Mouse (Mus musculus): Measurements from ENCODE around the gene Srrm4. TPM values are rescaled to one million over a fixed set of nuclear protein-coding genes. Genes with fewer than 3 reads are reported as not detected.

The Srrm4 gene
- 1 to 10 TPM in 1 of 2 experiments, under 1 TPM in 1; 0.89 to 1.3 TPM for total RNA-seq (2021)
- long read RNA-seq, experiment 1, full-length matches to known transcripts: 1 of 1 reads
- long read RNA-seq, experiment 1, partial matches to known transcripts: 0 of 1 reads
- long read RNA-seq, experiment 1, other reads (novel, unspliced or antisense): 0 of 1 reads
- long read RNA-seq, experiment 2: 0 reads

DNA sequence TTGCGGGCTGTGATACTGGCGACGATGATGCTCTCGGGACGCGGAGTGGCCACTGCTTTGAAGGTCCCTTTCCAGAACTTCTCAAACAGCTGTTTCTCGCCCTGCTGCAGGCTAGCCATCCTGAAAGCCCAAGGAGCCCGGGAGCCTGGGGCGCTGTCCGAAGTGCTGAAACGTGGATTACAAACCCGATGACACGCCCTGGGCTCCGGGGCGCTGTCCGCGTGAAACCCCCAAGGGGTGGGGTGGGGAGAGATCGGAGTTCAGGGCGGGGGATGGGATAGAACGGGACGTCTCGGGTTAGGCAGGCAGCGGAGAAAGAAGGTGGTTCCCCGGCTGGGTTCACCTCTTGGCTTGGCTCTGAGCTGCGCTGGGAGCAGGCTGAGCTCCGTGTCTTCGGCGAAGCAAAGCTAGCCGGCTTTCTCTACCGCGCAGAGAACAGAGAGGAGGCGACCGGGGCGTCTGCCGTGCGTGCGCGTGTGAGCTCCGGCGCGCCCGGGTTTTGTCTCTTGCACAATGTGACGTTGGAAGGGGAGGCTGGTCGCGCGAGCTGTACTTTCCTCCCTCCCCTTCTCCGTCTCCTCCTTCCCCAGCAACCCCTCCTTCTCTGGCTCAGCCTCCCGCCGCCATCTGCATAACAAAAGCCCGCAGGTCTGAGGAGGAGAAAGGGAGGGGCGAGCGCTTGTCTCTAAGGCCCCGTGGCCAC lies at the start of gene Srrm4:
Gene Srrm4 (minus strand): TSS at position 472 of the 703 bp plus-strand sequence.
- peak; percentile 69 to 70 for DNase-seq (ENCODE audit: low spot score in 2 of 2)

DNA sequence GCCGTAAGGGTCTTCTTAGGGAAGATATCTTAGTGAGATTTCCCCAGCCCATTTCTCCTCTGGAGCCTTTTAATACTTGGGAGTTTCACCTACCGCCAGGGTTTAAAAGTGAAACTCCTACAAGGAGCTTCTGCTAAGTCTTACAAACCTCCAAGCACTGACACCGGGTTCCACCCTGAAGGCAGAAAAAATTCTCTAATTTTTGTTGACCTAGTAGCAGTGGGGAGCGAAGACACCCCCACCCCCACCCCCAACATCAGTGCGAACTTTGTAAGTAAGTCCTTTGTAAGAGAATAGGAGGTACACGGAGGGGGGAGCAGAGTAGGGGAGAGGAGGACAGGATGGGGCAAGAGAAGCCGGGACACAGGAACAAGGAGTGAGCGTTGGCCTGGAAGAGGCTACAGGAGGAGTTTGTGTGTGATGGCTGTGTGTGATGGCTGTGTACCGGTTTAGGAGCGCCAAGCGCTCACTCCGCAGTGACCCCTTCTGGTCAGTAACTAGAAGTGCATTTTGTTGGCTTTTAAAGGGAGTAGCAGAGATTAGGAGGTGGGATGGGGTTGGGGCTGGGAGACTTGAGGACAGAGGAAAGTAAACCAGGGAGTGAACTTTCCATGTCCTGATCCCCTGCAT lies 1.3 kb upstream of the Srrm4 start:
- peak in 1 of 2 experiments; percentile 12 for DNase-seq (ENCODE audit: low spot score in 2 of 2)

DNA sequence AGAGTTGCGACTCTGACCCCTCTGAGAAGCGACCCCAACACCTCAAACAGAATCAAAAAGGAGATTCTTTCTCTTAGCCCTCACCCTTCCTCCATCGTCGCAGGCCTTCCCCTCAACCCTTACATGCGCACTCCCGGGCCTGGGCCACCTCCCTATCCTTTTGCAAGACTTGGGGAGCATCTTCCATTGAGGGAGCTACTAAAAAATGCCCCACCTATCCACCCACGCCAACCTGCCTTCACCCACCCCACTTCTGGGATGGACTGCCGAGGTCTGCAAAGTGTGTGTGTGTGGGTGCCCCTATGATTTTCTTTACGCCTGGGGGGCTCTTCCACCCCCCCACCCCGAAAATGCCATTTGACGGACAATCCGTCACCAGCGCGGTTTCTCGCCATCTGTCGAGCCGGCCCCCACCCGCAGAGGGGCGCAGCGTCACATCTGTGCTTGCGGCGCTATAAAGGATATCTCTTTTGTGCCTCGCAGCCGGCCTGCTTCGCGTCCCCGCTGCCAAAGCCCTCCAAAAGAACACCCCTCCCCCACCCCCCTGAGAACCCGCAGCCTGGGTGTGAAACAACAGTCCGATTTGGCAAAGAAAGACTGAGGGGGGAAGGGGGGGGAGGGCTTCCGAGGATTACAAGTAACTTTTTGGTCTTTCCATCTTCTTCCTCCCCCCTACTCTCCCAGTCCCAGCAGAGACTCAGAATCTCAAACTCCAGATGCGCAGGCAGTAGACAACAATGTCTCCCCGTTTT lies 608 bp upstream of the Srrm4 start:
- no peak for DNase-seq (ENCODE audit: low spot score in 2 of 2)

DNA sequence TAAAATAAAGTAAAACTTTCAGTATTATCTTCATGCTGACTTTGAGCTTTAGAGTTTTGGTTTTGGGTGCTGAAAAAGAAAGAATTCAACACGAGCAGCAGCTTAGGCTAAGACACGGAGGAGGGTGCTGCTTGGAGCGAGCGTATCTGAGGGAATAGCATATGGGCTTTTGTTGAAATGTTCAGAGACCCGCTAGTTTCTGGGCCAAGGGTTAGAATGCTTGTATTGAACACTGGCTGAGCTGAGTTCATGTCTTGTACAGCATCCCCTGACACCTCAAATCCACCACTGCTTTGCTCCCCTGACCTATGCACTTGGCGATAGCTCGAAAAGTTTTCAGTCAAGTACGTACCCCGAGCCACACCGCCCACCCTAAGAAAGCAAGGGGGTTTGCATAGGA lies 919 bp downstream of the Srrm4 start:
- DNase-seq (ENCODE audit: low spot score in 2 of 2): no peak

DNA sequence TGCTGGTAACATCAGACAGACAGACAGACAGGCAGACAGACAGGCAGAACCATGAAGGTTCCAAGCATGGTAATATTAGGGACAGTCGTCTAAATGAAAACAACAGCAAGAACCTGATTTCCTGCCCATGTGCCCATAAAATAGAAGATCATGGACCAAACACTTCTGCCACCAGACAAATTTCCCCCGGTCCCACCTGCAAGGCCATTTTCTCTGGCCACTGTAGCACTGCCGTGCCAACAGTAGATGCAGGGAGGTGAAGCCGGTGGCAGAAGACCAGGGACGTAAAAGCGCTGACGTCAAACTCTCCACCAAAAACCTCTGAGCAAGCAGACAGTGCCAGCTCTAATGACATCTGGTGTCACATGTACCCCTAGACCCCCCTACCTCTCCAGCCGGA lies 2.0 kb downstream of the Srrm4 start:
- DNase-seq (ENCODE audit: low spot score in 2 of 2): no peak

DNA sequence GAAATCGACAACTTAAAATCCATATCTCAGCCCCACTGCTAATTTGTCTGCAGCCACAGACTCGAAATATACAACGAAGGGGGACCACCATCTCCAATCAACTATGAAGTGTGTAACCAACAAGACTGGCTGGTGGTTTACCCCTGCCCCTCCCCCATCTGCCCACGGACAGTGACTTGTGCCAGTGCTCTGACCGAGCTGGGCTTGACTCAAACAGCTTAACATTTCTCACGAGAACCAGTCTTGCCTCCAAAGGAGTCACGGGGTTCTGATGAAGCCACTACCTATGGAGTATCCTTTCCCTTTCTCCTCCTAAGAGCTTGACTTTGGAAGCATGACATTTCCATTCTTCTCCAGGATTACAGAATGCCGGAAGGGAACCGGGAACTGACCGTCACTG lies 2.8 kb downstream of the Srrm4 start:
- DNase-seq (ENCODE audit: low spot score in 2 of 2): no peak

DNA sequence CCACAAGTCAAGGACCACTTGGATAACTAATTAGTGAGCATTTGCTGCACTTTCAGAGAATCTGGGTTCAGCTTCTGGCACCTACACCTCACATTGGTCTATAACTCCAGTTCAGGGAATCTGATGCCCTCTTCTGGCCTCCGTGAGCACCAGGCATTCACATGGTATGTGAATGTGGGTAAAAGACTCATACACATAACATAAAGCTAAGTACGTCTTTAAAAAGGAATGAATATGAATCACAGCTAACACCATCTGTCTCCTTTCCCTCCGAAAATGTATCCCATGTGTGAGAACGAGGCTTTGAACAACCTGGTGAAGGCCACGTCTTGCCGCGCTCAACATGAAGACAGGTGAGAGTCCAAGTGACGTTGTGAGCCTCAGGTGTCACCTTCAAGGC lies 12.1 kb downstream of the Srrm4 start:
- DNase-seq (ENCODE audit: low spot score in 2 of 2): no peak

DNA sequence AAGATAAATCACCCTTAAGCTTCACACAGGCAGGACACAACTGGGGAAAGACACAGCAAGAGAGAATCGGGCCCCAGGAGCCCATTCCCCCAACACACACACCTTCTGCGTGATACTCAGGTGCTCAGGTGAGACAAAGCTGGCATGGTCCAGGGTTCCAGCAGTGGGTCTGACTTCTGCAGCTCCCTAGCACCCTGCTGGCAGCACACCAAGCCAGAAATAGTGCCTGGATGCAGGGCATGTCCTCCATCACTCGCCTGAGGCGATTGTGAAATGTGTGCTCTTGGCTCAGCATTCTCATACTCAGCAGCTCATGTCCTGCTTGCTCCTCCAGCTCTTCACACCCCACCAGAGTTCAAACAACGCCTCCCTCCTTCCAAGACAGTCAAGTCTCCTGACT lies 14.5 kb downstream of the Srrm4 start:
- DNase-seq (ENCODE audit: low spot score in 2 of 2): no peak

DNA sequence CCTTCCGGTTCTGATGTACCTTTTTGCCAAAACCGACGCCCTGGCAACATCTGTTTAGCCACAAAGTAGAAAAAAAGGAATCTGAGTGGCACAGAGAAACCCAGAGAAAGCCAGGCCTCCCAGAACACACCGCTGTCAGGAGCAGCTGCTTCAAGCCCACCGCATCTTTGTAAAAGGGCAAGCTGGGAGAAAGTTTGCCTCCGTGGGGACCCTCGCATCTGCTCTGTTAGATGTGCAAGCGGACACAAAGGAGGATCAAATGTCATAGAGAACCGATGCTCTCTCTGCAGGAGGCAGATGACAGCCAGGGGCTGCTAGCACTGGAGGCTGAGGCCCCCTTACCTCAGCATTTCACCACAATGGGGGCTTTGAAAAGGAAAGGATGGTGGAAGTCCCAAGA lies 18.3 kb downstream of the Srrm4 start:
- no peak for DNase-seq (ENCODE audit: low spot score in 2 of 2)

DNA sequence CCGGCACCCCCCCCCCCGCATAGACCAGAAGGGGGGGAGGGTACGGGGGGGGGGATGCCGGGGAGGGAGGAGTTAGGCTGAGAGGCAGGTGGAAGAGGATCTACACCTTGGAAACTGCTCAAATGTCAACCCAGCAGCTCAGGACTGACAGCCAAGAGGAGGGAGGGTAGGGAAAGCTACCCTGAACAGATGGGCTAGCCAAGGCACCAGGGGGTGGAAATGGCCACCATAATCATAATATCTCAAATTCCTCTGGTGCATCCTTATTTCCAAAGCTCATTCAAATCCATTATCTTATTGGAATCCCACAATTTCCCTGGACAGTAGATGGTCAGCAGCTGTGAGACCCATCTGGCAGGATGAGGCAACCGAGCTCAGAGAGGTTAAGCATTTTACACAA lies 19.7 kb downstream of the Srrm4 start:
- no peak for DNase-seq (ENCODE audit: low spot score in 2 of 2)

DNA sequence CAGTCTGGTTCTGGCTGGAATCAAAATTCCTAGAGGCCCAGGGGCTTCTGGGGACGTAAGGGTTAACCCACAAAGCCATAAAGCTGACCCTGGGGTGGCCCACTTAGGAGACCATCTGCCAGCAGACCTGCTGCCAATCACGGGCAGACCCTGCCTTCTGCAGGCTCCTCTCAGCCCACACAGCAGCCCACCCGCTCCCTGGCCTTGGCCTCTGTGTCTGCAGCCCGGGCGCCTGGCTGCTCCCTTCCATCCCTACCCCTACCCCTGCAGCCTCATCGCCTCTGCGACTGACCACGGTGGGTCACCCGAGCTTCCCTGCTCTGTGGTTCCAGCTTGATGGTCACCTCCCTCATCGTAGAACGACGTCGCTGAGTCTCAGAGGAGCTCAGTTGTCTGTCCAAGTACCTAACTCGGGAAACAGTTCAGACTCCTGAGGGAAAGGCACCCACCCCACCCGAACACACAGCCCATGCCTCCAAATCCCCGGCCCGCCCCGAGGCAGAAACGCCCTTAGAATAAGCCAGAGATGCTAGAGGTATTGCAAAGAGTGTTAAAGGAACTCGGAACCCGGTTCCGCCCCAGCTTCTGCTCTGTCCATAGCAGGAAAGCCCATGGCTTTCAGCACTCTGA lies 20.3 kb downstream of the Srrm4 start:
- DNase-seq (ENCODE audit: low spot score in 2 of 2): no peak

DNA sequence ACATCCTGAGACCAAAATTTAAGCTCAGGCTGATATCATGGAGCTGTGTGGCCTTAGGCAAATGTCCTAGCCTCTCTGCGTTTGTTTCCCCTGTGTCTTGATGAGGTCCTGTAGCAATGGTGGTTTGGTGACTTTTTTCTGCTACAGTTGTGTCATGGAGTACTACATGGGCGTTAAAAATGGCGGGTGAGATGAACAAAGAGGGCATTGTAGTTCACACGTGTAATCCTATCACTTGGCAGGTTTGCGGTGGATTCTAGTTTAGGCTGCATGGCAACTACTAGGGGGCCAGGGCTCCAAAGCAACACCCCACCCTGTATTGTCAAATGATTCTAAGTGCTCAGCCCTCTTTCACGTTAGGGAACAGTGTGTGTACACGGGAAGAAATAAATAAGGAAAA lies 21.1 kb downstream of the Srrm4 start:
- DNase-seq (ENCODE audit: low spot score in 2 of 2): no peak

DNA sequence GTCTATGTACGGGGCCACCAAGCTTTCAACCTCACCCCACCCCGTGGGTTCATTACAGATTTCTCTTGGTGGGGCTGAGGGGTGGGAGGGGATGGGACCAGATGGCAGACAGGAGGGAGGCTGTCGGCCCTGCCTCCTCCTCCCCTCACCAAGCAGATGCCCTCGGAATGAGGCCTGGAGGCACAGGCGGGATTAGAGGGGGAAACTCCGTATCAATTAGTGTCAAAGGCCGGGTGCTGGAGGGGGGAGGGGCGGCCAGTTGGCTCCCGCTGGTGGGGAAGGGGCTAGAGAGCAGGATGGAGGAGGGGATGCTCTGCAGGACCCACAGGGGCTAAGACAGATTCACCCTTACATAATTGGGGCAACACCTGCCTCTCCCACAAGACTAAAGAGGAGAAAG lies 22.0 kb downstream of the Srrm4 start:
- DNase-seq (ENCODE audit: low spot score in 2 of 2): no peak

DNA sequence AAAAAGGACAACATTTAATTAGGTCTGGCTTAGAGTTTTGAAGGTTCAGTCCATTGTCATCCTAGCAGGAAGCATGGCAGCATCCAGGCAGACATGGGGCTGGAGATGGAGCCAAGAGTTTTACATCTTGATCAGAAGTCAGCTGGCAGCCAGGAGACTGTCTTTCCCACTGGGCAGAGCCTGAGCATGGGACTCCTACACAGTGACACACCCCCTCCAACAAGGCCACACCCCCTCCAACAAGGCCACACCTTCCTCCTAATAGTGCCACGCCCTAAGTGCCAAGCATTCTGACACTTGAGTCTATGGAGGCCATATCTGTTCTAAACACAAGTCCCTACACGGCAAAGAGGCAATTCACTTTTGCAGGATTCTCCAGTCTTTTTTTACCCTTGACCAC lies 23.6 kb downstream of the Srrm4 start:
- DNase-seq (ENCODE audit: low spot score in 2 of 2): no peak

DNA sequence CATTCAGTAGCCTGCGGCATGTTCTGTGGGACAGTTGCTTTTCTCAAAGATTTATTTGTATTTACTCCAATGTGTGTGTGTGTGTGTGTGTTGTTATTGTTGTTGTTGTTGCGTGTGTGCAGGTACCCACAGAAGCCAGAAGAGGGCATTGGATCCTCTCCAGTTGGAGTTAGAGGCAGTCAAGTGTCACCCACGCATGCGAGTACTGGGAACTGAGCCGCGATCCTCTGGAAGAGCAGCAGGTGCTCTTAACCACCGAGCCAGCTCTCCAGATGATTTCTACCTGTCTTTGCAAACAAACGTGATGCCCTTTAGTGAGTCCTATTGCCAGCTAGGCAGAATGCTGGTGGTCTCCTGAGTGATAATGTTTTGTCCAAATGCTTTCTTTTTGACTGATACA lies 24.3 kb downstream of the Srrm4 start:
- no peak for DNase-seq (ENCODE audit: low spot score in 2 of 2)

DNA sequence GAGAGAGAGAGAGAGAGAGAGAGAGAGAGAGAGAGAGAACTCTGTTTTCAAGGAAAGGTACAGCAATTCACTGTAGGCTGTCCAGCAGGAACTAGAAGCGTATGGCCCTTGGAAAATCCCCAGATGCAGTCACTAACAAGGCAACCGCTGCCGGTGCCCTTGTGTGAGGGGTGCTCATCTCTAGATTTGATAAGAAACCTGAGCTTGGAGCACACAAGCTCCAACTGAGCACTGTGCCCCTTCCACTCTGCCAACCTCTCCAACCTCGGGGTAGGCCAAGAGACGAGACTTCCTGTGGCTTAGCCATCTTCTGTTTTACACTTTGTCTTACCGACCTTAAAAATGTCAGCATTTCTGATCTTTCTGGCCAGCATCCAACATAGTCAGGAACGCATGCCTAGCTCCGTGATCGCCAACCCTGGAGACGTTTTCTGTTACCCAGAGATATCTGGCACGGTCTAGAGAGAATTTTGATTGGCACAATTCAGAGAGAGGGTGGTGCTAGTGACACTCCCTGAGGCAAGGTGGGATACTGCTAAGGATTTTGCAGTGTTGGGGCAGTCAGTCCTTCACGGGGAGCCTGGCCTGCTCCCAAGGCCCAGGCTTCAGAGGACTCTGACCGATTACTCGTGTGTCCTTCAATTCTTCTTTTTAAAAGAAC lies 25.1 kb downstream of the Srrm4 start:
- DNase-seq (ENCODE audit: low spot score in 2 of 2): peak in 1 of 2 experiments; percentile 40

DNA sequence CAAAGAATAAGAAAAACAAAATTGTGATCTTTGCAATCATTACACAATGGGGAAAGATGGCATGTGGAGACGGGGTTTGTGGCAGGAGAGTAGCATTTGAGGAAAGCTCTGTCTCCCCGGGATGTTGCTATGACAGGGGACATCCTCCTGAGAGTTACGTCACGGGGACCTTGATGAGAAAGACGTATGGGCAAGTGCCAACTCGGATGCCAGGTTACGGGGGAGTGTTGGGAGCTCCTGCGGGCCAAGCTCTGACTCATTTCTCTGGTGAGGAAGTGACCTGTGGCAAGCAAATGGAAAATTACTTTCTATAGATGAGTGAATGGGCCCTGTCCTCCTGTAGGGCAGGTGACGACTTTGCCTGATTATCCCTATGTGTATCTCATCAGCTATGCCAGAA lies 26.0 kb downstream of the Srrm4 start:
- DNase-seq (ENCODE audit: low spot score in 2 of 2): peak; percentile 30 to 54

DNA sequence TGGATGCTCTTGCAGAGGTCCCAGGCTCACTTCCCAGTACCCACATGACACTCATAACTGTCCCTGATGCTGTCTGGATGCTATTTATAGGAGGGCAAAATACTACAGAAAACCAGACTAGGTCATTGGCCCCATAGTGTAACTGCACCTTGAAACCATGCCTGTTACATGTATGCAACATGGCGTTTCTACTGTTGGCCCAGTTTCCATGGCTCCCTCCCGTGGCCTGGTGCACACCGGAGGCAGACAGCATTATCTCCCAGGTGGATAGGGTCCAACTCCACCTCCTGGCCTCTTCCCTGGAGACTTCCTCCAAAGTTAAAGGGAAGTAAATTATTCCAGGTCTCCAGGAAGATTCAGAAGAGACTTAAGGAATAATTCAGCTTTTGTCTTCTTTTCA lies 27.2 kb downstream of the Srrm4 start:
- DNase-seq (ENCODE audit: low spot score in 2 of 2): no peak

DNA sequence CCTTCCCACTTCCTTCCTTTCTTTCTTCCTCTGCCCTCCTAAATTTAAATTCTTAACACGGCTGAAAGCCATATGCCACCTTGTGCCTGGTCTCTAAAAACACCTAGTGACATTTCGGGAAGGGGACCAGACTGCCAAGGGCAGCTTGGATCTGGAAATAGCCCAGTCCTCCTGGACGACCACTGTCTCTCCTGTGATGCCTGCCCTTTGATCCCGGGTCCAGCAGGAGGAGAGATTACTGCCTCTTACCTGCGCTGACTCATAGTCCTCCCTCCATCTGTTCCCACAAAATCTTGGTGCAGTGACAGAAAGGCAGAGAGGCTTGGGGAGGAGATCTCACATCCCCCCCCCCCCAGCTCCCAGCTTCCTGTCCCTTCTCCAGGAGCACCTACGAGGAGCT lies 27.9 kb downstream of the Srrm4 start:
- no peak for DNase-seq (ENCODE audit: low spot score in 2 of 2)

DNA sequence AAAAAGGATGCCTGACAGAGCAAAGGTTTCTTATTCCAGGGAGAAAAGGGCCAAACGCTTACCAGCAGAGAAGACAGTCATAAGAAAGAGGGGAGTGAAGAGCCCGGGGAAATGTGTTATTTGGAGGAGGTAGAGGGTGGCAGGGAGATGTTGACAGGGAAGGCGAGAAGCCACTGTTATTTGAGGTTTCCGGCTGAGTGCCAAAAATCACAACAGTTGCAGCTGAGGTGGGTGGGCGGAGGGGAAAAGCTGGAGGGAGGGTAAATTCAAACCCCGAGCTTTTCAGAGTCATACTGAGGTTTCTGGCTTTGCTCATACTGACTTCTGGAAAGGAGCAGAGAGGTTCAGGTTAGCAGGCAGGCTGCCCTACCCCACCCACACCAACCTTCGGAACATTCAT lies 32.5 kb downstream of the Srrm4 start:
- DNase-seq (ENCODE audit: low spot score in 2 of 2): no peak

DNA sequence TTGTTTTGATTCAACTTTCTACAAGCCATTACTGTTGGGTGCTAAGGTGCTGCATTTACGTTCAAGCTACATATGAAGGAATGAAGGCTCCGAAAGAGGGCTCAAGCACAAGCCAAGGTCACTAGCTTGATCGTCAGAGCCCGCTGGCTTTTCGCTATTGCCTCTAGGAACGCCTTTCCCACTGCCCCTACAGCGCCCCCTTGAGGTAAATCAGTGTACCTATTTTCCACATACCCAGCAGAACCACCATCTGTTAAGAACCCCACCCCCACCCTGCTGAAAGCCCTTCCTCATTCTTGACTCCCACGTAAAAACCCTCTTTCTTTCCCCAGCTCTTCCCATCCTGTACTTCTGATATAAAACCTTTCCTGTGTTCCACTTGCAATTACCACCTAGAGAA lies 35.0 kb downstream of the Srrm4 start:
- no peak for DNase-seq (ENCODE audit: low spot score in 2 of 2)
